Mouse (Mus musculus): ENCODE data around the gene Cck. TPM values are rescaled to one million over a fixed set of nuclear protein-coding genes. Genes with fewer than 3 reads are reported as not detected.
"Not testable (repeated sequence)": the region's sequence is repeated elsewhere in the genome, so short reads cannot be mapped to it uniquely, and the experiment has no call there.

Gene Cck
- polyA plus RNA-seq, 1 experiment, result not detected

GRCm38 (mm10) chr9:121467460-121467859, 28.0 kb downstream of the Cck start:
- Histone ChIP-seq H3K4me1 (ENCODE audit: control insufficient read depth, insufficient read depth, low read length) (no peaks in the 10 kb centered on the region), H3K4me3 (ENCODE audit: insufficient read depth, low read length) (no peak overlapping the region), H3K27ac (ENCODE audit: insufficient read depth, low read depth, low read length) (no peak overlapping the region)
- TF ChIP-seq CTCF (IDR thresholded peaks at IDR 0.05; ENCODE audit: low read depth, low read length) (no peak), POLR2A (IDR thresholded peaks at IDR 0.05; ENCODE audit: borderline replicate concordance, low read depth, low read length) (no peak)

GRCm38 (mm10) chr9:121460527-121460926, 35.0 kb downstream of the Cck start:
- Histone ChIP-seq H3K4me3 (ENCODE audit: insufficient read depth, low read length) (no peak overlapping the region), H3K4me1 (ENCODE audit: control insufficient read depth, insufficient read depth, low read length) (no peaks in the 10 kb centered on the region), H3K27ac (ENCODE audit: insufficient read depth, low read depth, low read length) (no peak overlapping the region)
- no peak for TF ChIP-seq CTCF (IDR thresholded peaks at IDR 0.05; ENCODE audit: low read depth, low read length)
- no peak for TF ChIP-seq POLR2A (IDR thresholded peaks at IDR 0.05; ENCODE audit: borderline replicate concordance, low read depth, low read length)

GRCm38 (mm10) chr9:121459950-121460349, 35.5 kb downstream of the Cck start:
- H3K4me3 ChIP-seq (ENCODE audit: insufficient read depth, low read length), result no peak overlapping the region
- TF ChIP-seq CTCF (IDR thresholded peaks at IDR 0.05; ENCODE audit: low read depth, low read length) (no peak), POLR2A (IDR thresholded peaks at IDR 0.05; ENCODE audit: borderline replicate concordance, low read depth, low read length) (no peak)
- no peaks in the 10 kb centered on the region for H3K4me1 ChIP-seq (ENCODE audit: control insufficient read depth, insufficient read depth, low read length)
- no peak overlapping the region for H3K27ac ChIP-seq (ENCODE audit: insufficient read depth, low read depth, low read length)

GRCm38 (mm10) chr9:121458466-121458865, 37.0 kb downstream of the Cck start:
- Histone ChIP-seq H3K4me1 (ENCODE audit: control insufficient read depth, insufficient read depth, low read length) (no peaks in the 10 kb centered on the region), H3K27ac (ENCODE audit: insufficient read depth, low read depth, low read length) (no peak overlapping the region), H3K4me3 (ENCODE audit: insufficient read depth, low read length) (no peak overlapping the region)
- TF ChIP-seq POLR2A (IDR thresholded peaks at IDR 0.05; ENCODE audit: borderline replicate concordance, low read depth, low read length) (no peak), CTCF (IDR thresholded peaks at IDR 0.05; ENCODE audit: low read depth, low read length) (peak; percentile 83)

GRCm38 (mm10) chr9:121456739-121457515, 38.6 kb downstream of the Cck start:
- Histone ChIP-seq H3K4me1 (ENCODE audit: control insufficient read depth, insufficient read depth, low read length) (0 out of 2 replicates have a peak, but pooled peaks cover 3% of the 10 kb centered on the region), H3K27ac (ENCODE audit: insufficient read depth, low read depth, low read length) (no peak overlapping the region), H3K4me3 (ENCODE audit: insufficient read depth, low read length) (no peak overlapping the region)
- TF ChIP-seq CTCF (IDR thresholded peaks at IDR 0.05; ENCODE audit: low read depth, low read length), result no peak

- Histone ChIP-seq H3K4me1 (ENCODE audit: control insufficient read depth, insufficient read depth, low read length) (0 out of 2 replicates have a peak, but pooled peaks cover 5% of the 10 kb centered on the region), H3K4me3 (ENCODE audit: insufficient read depth, low read length) (no peak overlapping the region), H3K27ac (ENCODE audit: insufficient read depth, low read depth, low read length) (no peak overlapping the region)
- TF ChIP-seq CTCF (IDR thresholded peaks at IDR 0.05; ENCODE audit: low read depth, low read length) (no peak), POLR2A (IDR thresholded peaks at IDR 0.05; ENCODE audit: borderline replicate concordance, low read depth, low read length) (no peak)
Measured at GRCm38 (mm10) chr9:121454891-121455290, 40.6 kb downstream of the Cck start.

GRCm38 (mm10) chr9:121452342-121452942, 43.1 kb downstream of the Cck start:
- H3K4me1 ChIP-seq (ENCODE audit: control insufficient read depth, insufficient read depth, low read length); H3K4me3 ChIP-seq (ENCODE audit: insufficient read depth, low read length): not testable (repeated sequence)

GRCm38 (mm10) chr9:121446431-121446831, 49.1 kb downstream of the Cck start:
- no peak for TF ChIP-seq POLR2A (IDR thresholded peaks at IDR 0.05; ENCODE audit: borderline replicate concordance, low read depth, low read length)
- TF ChIP-seq CTCF (IDR thresholded peaks at IDR 0.05; ENCODE audit: low read depth, low read length), result no peak
- Histone ChIP-seq H3K27ac (ENCODE audit: insufficient read depth, low read depth, low read length) (no peak overlapping the region), H3K4me3 (ENCODE audit: insufficient read depth, low read length) (no peak overlapping the region), H3K4me1 (ENCODE audit: control insufficient read depth, insufficient read depth, low read length) (no peaks in the 10 kb centered on the region)

More at GRCm38 (mm10) chr9:121452342-121452942, 43.1 kb downstream of the Cck start:
- H3K27ac ChIP-seq (ENCODE audit: insufficient read depth, low read depth, low read length), result not testable (repeated sequence)

GRCm38 (mm10) chr9:121445364-121445763, 50.1 kb downstream of the Cck start:
- Histone ChIP-seq H3K4me3 (ENCODE audit: insufficient read depth, low read length) (no peak overlapping the region), H3K27ac (ENCODE audit: insufficient read depth, low read depth, low read length) (no peak overlapping the region), H3K4me1 (ENCODE audit: control insufficient read depth, insufficient read depth, low read length) (no peaks in the 10 kb centered on the region)
- TF ChIP-seq CTCF (IDR thresholded peaks at IDR 0.05; ENCODE audit: low read depth, low read length), result no peak
- no peak for TF ChIP-seq POLR2A (IDR thresholded peaks at IDR 0.05; ENCODE audit: borderline replicate concordance, low read depth, low read length)

GRCm38 (mm10) chr9:121444367-121444707, 51.2 kb downstream of the Cck start:
- no peak for TF ChIP-seq POLR2A (IDR thresholded peaks at IDR 0.05; ENCODE audit: borderline replicate concordance, low read depth, low read length)
- TF ChIP-seq CTCF (IDR thresholded peaks at IDR 0.05; ENCODE audit: low read depth, low read length), result no peak
- H3K27ac ChIP-seq (ENCODE audit: insufficient read depth, low read depth, low read length), result no peak overlapping the region
- no peak overlapping the region for H3K4me3 ChIP-seq (ENCODE audit: insufficient read depth, low read length)
- H3K4me1 ChIP-seq (ENCODE audit: control insufficient read depth, insufficient read depth, low read length), result no peaks in the 10 kb centered on the region
